Mouse (Mus musculus): ENCODE results near the gene Syne3. TPM values are rescaled to one million over a fixed set of nuclear protein-coding genes. Genes with fewer than 3 reads are reported as not detected.
A peak's percentile ranks its signal among the peaks of the same experiment; 100 is the strongest.

Gene Syne3
- polyA plus RNA-seq, 1 experiment: 11.6 TPM

DNA sequence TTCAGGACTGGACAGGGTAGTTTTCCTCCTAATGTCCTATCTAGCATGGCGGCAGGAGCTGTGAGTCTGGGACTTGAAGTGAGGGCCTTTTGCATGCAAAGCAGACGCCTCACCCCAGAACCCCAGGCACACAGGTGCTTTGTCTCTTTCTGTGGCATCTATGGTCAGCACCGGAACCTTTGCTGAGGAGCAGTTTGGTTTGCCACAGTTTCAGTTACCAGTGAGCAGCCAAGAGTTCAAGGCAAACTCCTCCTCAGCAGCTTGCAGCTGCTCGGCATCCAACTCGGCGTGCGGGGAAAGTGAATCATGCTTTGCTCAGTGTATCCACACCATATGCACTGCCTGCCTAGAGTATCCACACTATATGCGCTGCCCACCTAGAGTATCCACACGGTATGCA lies 13.2 kb upstream of the Syne3 start:
- Histone ChIP-seq H3ac (ENCODE audit: control insufficient read depth, insufficient read length) (no peak overlapping the region), H3K36me3 (ENCODE audit: control insufficient read depth, insufficient read depth) (no peaks in the 10 kb centered on the region), H3K27me3 (ENCODE audit: control insufficient read depth, insufficient read depth, insufficient read length) (no peaks in the 10 kb centered on the region), H3K4me3 (no peak overlapping the region), H3K4me2 (ENCODE audit: low read depth) (no peak overlapping the region), H3K79me2 (ENCODE audit: control insufficient read depth, insufficient read depth) (no peaks in the 10 kb centered on the region)
- TF ChIP-seq TCF3 (IDR thresholded peaks at IDR 0.05; ENCODE audit: insufficient read length, low read depth) (no peak), REST (IDR thresholded peaks at IDR 0.05; ENCODE audit: insufficient read depth, insufficient read length) (no peak), POLR2AphosphoS2 (IDR thresholded peaks at IDR 0.05; ENCODE audit: insufficient read length, low read depth) (no peak), TCF12 (IDR thresholded peaks at IDR 0.05; ENCODE audit: insufficient read depth, poor library complexity, severe bottlenecking) (no peak), MAX (IDR thresholded peaks at IDR 0.05; ENCODE audit: low read depth) (no peak), MYOD1 (IDR thresholded peaks at IDR 0.05; ENCODE audit: control insufficient read depth in 1 of 3, insufficient read length in 2 of 3, low read depth in 2 of 3) (no peak), E2F4 (IDR thresholded peaks at IDR 0.05; ENCODE audit: insufficient read depth) (no peak), CEBPB (IDR thresholded peaks at IDR 0.05; ENCODE audit: insufficient read depth, poor library complexity, severe bottlenecking) (no peak), POLR2A (IDR thresholded peaks at IDR 0.05; ENCODE audit: insufficient read length, low read depth) (no peak), USF1 (IDR thresholded peaks at IDR 0.05; ENCODE audit: low read depth) (no peak), MYOG (IDR thresholded peaks at IDR 0.05; ENCODE audit: control insufficient read depth in 1 of 3, insufficient read depth in 1 of 3, insufficient read length in 2 of 3, low read depth in 2 of 3) (no peak), SRF (IDR thresholded peaks at IDR 0.05; ENCODE audit: control insufficient read depth, insufficient read length, low read depth) (no peak)

DNA sequence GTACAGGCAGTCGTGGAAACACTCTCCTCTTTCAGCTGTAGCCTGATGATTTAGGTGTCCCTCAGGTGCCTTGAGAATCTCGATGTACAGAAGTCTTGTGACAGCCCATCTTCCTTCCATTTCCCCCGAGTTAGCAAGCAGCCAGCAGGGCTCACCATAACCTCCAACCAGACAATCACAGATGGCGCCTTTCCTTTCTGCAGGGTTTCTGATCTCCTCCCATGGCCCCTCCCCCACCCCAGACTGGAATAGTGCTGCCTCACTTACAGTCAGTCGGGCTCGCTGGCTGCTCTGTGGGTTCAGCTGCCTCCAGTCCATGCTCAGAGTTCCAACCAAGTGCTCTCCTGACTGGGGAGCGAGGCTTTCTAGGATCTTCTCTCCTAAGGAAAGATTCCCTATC lies 12.5 kb upstream of the Syne3 start:
- Histone ChIP-seq H3ac (ENCODE audit: control insufficient read depth, insufficient read length) (no peak overlapping the region), H3K27me3 (ENCODE audit: control insufficient read depth, insufficient read depth, insufficient read length) (no peaks in the 10 kb centered on the region), H3K4me2 (ENCODE audit: low read depth) (no peak overlapping the region), H3K79me2 (ENCODE audit: control insufficient read depth, insufficient read depth) (no peaks in the 10 kb centered on the region), H3K4me3 (no peak overlapping the region), H3K36me3 (ENCODE audit: control insufficient read depth, insufficient read depth) (no peaks in the 10 kb centered on the region)
- TF ChIP-seq POLR2A (IDR thresholded peaks at IDR 0.05; ENCODE audit: insufficient read length, low read depth): no peak
- no peak for TF ChIP-seq POLR2AphosphoS2 (IDR thresholded peaks at IDR 0.05; ENCODE audit: insufficient read length, low read depth)
- no peak for TF ChIP-seq CEBPB (IDR thresholded peaks at IDR 0.05; ENCODE audit: insufficient read depth, poor library complexity, severe bottlenecking)
- no peak for TF ChIP-seq USF1 (IDR thresholded peaks at IDR 0.05; ENCODE audit: low read depth)
- no peak for TF ChIP-seq TCF3 (IDR thresholded peaks at IDR 0.05; ENCODE audit: insufficient read length, low read depth)
- no peak for TF ChIP-seq MAX (IDR thresholded peaks at IDR 0.05; ENCODE audit: low read depth)

DNA sequence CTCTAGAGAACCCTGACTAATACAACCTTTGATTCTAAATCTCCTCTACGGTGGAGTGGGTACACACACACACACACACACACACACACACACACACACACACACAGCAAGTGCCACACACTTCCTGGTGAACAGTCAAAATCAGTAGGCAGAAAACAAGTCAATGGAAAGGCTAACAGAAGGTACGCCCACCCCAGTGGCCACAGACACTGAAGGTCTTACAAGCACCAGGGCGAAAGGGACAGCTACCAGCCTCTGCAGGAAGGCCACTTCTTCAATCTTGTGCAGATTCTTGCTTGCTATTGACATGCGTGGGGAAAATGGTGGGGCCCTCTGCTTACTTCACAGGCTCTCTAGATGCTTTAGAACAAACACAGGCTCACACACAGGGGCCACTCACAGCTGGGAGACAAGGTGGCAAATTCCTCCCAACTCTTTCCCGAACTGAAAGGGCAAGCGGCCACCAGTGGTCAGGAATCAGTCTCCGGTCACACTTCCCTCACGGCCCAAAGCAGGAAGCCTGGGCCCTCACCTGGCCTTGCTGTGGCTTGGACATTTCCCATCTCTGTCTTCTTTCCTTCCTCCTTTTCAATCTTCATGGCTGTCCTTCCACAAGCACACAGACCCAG lies 11.9 kb upstream of the Syne3 start:
- Histone ChIP-seq H3K36me3 (ENCODE audit: control insufficient read depth, insufficient read depth) (no peaks in the 10 kb centered on the region), H3K79me2 (ENCODE audit: control insufficient read depth, insufficient read depth) (no peaks in the 10 kb centered on the region), H3K4me2 (ENCODE audit: low read depth) (no peak overlapping the region), H3ac (ENCODE audit: control insufficient read depth, insufficient read length) (no peak overlapping the region), H3K4me3 (no peak overlapping the region), H3K27me3 (ENCODE audit: control insufficient read depth, insufficient read depth, insufficient read length) (no peaks in the 10 kb centered on the region)
- TF ChIP-seq E2F4 (IDR thresholded peaks at IDR 0.05; ENCODE audit: insufficient read depth) (no peak), MAX (IDR thresholded peaks at IDR 0.05; ENCODE audit: low read depth) (no peak)

DNA sequence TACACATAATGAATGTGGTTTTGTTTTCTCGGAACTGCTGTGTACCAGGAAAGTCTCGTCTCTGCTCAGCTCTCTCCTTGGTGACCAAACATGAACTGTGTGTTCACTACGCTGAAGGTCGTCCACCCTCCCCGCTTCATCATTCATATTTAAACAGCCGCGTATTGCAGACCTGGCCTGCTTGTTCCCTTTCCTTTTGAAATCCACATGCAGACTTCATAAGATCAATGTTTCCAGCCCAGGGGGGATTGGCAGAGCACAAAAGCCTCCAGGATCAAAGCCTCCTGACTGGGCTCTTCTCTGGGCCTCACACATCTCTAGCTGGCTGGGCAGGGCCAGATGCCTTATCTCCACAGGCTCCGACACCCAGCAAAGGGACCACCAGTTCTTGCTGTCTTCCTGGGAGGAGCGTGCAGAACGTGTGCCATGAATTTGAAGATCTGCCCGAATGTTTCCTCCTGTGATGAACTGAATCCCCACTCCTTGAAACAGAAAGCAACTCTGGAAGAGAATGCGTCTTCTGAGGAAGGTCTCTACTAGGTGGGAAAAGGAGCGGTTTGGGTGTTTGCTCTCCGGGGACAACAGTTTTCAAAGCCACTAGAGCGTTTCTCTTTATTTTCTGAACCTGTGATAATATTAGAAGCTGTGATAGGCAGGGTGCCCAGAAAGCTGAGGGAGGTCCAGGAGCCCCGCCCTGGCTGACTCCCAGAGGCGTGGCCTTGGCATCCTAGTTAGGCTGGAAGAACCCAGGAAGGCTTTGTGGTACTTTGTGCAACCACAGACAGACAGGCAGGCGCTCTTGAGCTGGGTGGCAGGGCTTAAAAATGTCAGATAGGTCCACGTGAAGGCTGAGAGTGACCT lies 10.0 kb upstream of the Syne3 start:
- TF ChIP-seq MYOG (IDR thresholded peaks at IDR 0.05; ENCODE audit: control insufficient read depth in 1 of 3, insufficient read depth in 1 of 3, insufficient read length in 2 of 3, low read depth in 2 of 3): peak in 1 of 3 experiments; percentile 40
- TF ChIP-seq TCF3 (IDR thresholded peaks at IDR 0.05; ENCODE audit: insufficient read length, low read depth): no peak
- no peaks in the 10 kb centered on the region for H3K36me3 ChIP-seq (ENCODE audit: control insufficient read depth, insufficient read depth)

DNA sequence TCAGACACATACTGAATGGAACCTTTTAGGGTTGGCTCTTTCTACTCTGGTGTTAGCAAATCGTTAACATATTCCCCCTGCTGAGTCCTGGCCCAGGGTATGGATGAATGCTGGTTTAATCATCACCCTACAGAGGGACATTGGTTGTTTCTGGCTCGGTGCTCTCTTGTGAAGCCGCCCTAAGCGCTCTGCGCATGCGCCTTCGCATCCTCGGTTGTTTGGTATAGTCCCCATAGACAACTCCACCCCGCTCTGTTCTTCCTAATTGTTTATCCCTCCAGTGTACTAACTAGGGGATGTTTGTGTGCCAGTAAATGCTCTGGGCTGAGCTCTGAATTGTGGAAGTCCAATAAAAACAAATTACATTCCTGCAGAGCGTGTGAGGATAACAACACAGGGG lies 7.0 kb upstream of the Syne3 start:
- H3K27me3 ChIP-seq (ENCODE audit: control insufficient read depth, insufficient read depth, insufficient read length): no peaks in the 10 kb centered on the region
- no peak overlapping the region for H3K4me3 ChIP-seq
- no peak overlapping the region for H3ac ChIP-seq (ENCODE audit: control insufficient read depth, insufficient read length)
- no peak overlapping the region for H3K4me2 ChIP-seq (ENCODE audit: low read depth)
- H3K79me2 ChIP-seq (ENCODE audit: control insufficient read depth, insufficient read depth): no peaks in the 10 kb centered on the region
- H3K36me3 ChIP-seq (ENCODE audit: control insufficient read depth, insufficient read depth): no peaks in the 10 kb centered on the region
- no peak for TF ChIP-seq MYOG (IDR thresholded peaks at IDR 0.05; ENCODE audit: control insufficient read depth in 1 of 3, insufficient read depth in 1 of 3, insufficient read length in 2 of 3, low read depth in 2 of 3)
- no peak for TF ChIP-seq CEBPB (IDR thresholded peaks at IDR 0.05; ENCODE audit: insufficient read depth, poor library complexity, severe bottlenecking)
- TF ChIP-seq POLR2AphosphoS2 (IDR thresholded peaks at IDR 0.05; ENCODE audit: insufficient read length, low read depth): no peak
- no peak for TF ChIP-seq TCF3 (IDR thresholded peaks at IDR 0.05; ENCODE audit: insufficient read length, low read depth)
- no peak for TF ChIP-seq MYOD1 (IDR thresholded peaks at IDR 0.05; ENCODE audit: control insufficient read depth in 1 of 3, insufficient read length in 2 of 3, low read depth in 2 of 3)
- no peak for TF ChIP-seq SRF (IDR thresholded peaks at IDR 0.05; ENCODE audit: control insufficient read depth, insufficient read length, low read depth)
- no peak for TF ChIP-seq TCF12 (IDR thresholded peaks at IDR 0.05; ENCODE audit: insufficient read depth, poor library complexity, severe bottlenecking)
- TF ChIP-seq POLR2A (IDR thresholded peaks at IDR 0.05; ENCODE audit: insufficient read length, low read depth): no peak
- TF ChIP-seq USF1 (IDR thresholded peaks at IDR 0.05; ENCODE audit: low read depth): no peak
- TF ChIP-seq MAX (IDR thresholded peaks at IDR 0.05; ENCODE audit: low read depth): no peak
- no peak for TF ChIP-seq E2F4 (IDR thresholded peaks at IDR 0.05; ENCODE audit: insufficient read depth)
- no peak for TF ChIP-seq REST (IDR thresholded peaks at IDR 0.05; ENCODE audit: insufficient read depth, insufficient read length)

More for the DNA sequence above, 10.0 kb upstream of the Syne3 start:
- Histone ChIP-seq H3ac (ENCODE audit: control insufficient read depth, insufficient read length) (no peak overlapping the region), H3K79me2 (ENCODE audit: control insufficient read depth, insufficient read depth) (no peaks in the 10 kb centered on the region), H3K4me2 (ENCODE audit: low read depth) (no peak overlapping the region), H3K27me3 (ENCODE audit: control insufficient read depth, insufficient read depth, insufficient read length) (no peaks in the 10 kb centered on the region), H3K4me3 (no peak overlapping the region)
